Mouse (Mus musculus): ENCODE results near the gene Gpr87.

DNA sequence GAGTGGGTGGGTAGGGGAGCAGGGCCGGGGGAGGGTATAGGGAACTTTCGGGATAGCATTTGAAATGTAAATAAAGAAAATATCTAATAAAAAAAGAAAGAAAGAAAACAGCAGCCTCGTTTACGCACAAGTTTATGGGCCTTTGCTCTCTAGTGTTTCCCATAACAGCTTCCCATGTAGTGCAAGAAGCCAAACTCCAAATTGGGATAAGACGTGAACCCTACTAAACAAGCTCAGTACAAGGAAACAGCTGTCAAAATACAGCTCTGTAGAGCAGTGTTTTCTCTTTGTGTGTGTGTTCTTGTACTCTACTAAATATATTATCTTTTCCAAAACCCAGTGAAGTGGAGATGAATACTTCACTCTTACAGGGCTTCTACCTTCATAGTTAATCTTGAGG, 49.7 kb downstream of the Gpr87 start:
- TF ChIP-seq EP300 (optimal IDR thresholded peaks at IDR 0.05) (no peak), CTCF (IDR thresholded peaks at IDR 0.05; ENCODE audit: low read depth) (no peak)
